Mouse (Mus musculus) midbrain, embryonic 16.5 days (tissue): ENCODE measurements around the gene Aff1. TPM values are rescaled to one million over a fixed set of nuclear protein-coding genes. Genes with fewer than 3 reads are reported as not detected.

Experiments used
- ATAC-seq: fragments of 200-750 bp; cut with Nextera tagmentation; 2 replicates; pipeline ENCODE4 v1.8.0; 2017; ENCODE audit warnings: moderate TSS enrichment
- H3K27ac ChIP-seq: fragments of 300-500 bp; sonication (generic); 2 replicates; pipeline ENCODE4 v1.5.1; 2014; ENCODE audit warnings: mild to moderate bottlenecking, low read length, mixed read lengths
- H3K27me3 ChIP-seq: fragments of 300-500 bp; sonication (generic); 2 replicates; pipeline ENCODE4 v1.6.1; 2014; ENCODE audit warnings: low read depth, low read length, mixed read lengths; ENCODE audit not compliant: control insufficient read depth, insufficient read depth
- H3K36me3 ChIP-seq: fragments of 300-500 bp; sonication (generic); 2 replicates; pipeline ENCODE4 v1.6.1; 2014; ENCODE audit warnings: mild to moderate bottlenecking, low read length, moderate library complexity, mixed read lengths; ENCODE audit not compliant: control insufficient read depth, insufficient read depth
- H3K4me1 ChIP-seq: fragments of 300-500 bp; sonication (generic); 2 replicates; pipeline ENCODE4 v1.6.1; 2014; ENCODE audit warnings: mild to moderate bottlenecking, low read length, mixed read lengths; ENCODE audit not compliant: control insufficient read depth, insufficient read depth
- H3K4me2 ChIP-seq: fragments of 300-500 bp; sonication (generic); 2 replicates; pipeline ENCODE4 v1.6.1; 2014; ENCODE audit warnings: mild to moderate bottlenecking, low read length, mixed read lengths
- H3K4me3 ChIP-seq: fragments of 300-500 bp; sonication (generic); 2 replicates; pipeline ENCODE4 v1.5.1; 2014; ENCODE audit warnings: low read depth, mild to moderate bottlenecking, low read length, moderate library complexity, mixed read lengths
- H3K9ac ChIP-seq: fragments of 300-500 bp; sonication (generic); 2 replicates; pipeline ENCODE4 v1.6.1; 2014; ENCODE audit warnings: low read depth, low read length, mixed read lengths
- H3K9me3 ChIP-seq: fragments of 300-500 bp; sonication (generic); replicated peaks from 2 replicates; pipeline ENCODE4 v1.6.1; 2014; ENCODE audit warnings: mild to moderate bottlenecking, low read length, mixed read lengths; ENCODE audit not compliant: control insufficient read depth, poor library complexity, severe bottlenecking
- WGBS: fragments of 180-500 bp; shearing (Covaris S2); extraction: QIAGEN DNeasy Blood & Tissue Kit; methylation state at CpG from one replicate; pipeline ENCODE4 v1.1.7; 2014; 5-methylcytosine and 5-hydroxymethylcytosine counted together
- polyA plus RNA-seq: library from polyadenylated mRNA; unstranded; fragments of >200 nt; fragmentation: Nextera tagmentation; extraction: Ambion mirVana; gene quantifications from 2 replicates; pipeline ENCODE4 v1.2.1, GENCODE M21; 2015

Aff1 gene
- polyA plus RNA-seq, 1 experiment from 2014 or later: 1.2 TPM

GRCm38 (mm10) chr5:103774703-103775333 is 82.6 kb downstream of the Aff1 start:
- H3K4me2 ChIP-seq: no peak overlapping the region
- H3K9me3 ChIP-seq: no peaks in the 10 kb centered on the region
- H3K27ac ChIP-seq: no peak overlapping the region
- peaks cover 37% of the 10 kb centered on the region for H3K4me1 ChIP-seq
- no peak overlapping the region for H3K4me3 ChIP-seq
- 77% methylated on average over 11 of the region's 11 CpGs for whole genome bisulfite sequencing
- no peak overlapping the region for H3K9ac ChIP-seq
- no peaks in the 10 kb centered on the region for H3K36me3 ChIP-seq
- no peaks in the 10 kb centered on the region for H3K27me3 ChIP-seq
- ATAC-seq: no peak

- ATAC-seq: no peak
- Histone ChIP-seq H3K36me3 (no peaks in the 10 kb centered on the region), H3K4me3 (no peak overlapping the region), H3K9ac (no peak overlapping the region), H3K9me3 (no peaks in the 10 kb centered on the region), H3K4me1 (peaks cover 37% of the 10 kb centered on the region), H3K27me3 (no peaks in the 10 kb centered on the region), H3K27ac (no peak overlapping the region), H3K4me2 (no peak overlapping the region)
- WGBS: 82% methylated on average over 13 of the region's 13 CpGs
Measured at GRCm38 (mm10) chr5:103775429-103775828, 83.3 kb downstream of the Aff1 start.

GRCm38 (mm10) chr5:103776842-103777241 is 84.7 kb downstream of the Aff1 start:
- no peaks in the 10 kb centered on the region for H3K9me3 ChIP-seq
- H3K9ac ChIP-seq: no peak overlapping the region
- no peak overlapping the region for H3K4me2 ChIP-seq
- no peak overlapping the region for H3K27ac ChIP-seq
- no peak for ATAC-seq
- H3K4me1 ChIP-seq: peaks cover 37% of the 10 kb centered on the region
- H3K36me3 ChIP-seq: no peaks in the 10 kb centered on the region
- H3K27me3 ChIP-seq: no peaks in the 10 kb centered on the region
- 66% methylated on average over 4 of the region's 4 CpGs for WGBS
- no peak overlapping the region for H3K4me3 ChIP-seq

GRCm38 (mm10) chr5:103777446-103777845 is 85.3 kb downstream of the Aff1 start:
- no peaks in the 10 kb centered on the region for H3K9me3 ChIP-seq
- ATAC-seq: no peak
- no peaks in the 10 kb centered on the region for H3K27me3 ChIP-seq
- 44% methylated on average over 4 of the region's 4 CpGs for WGBS
- peaks cover 34% of the 10 kb centered on the region for H3K4me1 ChIP-seq
- H3K4me2 ChIP-seq: no peak overlapping the region
- H3K27ac ChIP-seq: no peak overlapping the region
- H3K9ac ChIP-seq: no peak overlapping the region
- H3K4me3 ChIP-seq: no peak overlapping the region
- H3K36me3 ChIP-seq: no peaks in the 10 kb centered on the region

- Histone ChIP-seq H3K4me3 (peak overlapping the region; percentile 28), H3K27me3 (no peaks in the 10 kb centered on the region), H3K27ac (peak overlapping the region; percentile 2), H3K4me1 (peaks cover 26% of the 10 kb centered on the region), H3K36me3 (no peaks in the 10 kb centered on the region), H3K4me2 (peak overlapping the region; percentile 62), H3K9me3 (no peaks in the 10 kb centered on the region), H3K9ac (peak overlapping the region; percentile 37; the same call in 1 of the 2 replicates)
- 3% methylated on average over 17 of the region's 17 CpGs for WGBS
- peak; percentile 84 for ATAC-seq
Measured at GRCm38 (mm10) chr5:103778314-103779117, 86.3 kb downstream of the Aff1 start.

GRCm38 (mm10) chr5:103779836-103780235 is 87.7 kb downstream of the Aff1 start:
- H3K4me1 ChIP-seq: peaks cover 22% of the 10 kb centered on the region
- no peak overlapping the region for H3K27ac ChIP-seq
- no peak for ATAC-seq
- no peak overlapping the region for H3K9ac ChIP-seq
- H3K36me3 ChIP-seq: no peaks in the 10 kb centered on the region
- no peaks in the 10 kb centered on the region for H3K27me3 ChIP-seq
- WGBS: 24% methylated on average over 10 of the region's 10 CpGs
- no peak overlapping the region for H3K4me2 ChIP-seq
- H3K4me3 ChIP-seq: no peak overlapping the region
- no peaks in the 10 kb centered on the region for H3K9me3 ChIP-seq

- Histone ChIP-seq H3K4me2 (no peak overlapping the region), H3K9ac (no peak overlapping the region), H3K4me3 (no peak overlapping the region), H3K36me3 (no peaks in the 10 kb centered on the region), H3K9me3 (no peaks in the 10 kb centered on the region), H3K4me1 (peaks cover 22% of the 10 kb centered on the region), H3K27me3 (no peaks in the 10 kb centered on the region), H3K27ac (no peak overlapping the region)
- ATAC-seq: no peak
- 22% methylated on average over 6 of the region's 6 CpGs for WGBS
Measured at GRCm38 (mm10) chr5:103780266-103780665, 88.1 kb downstream of the Aff1 start.

GRCm38 (mm10) chr5:103780836-103781235 is 88.7 kb downstream of the Aff1 start:
- Histone ChIP-seq H3K36me3 (no peaks in the 10 kb centered on the region), H3K4me2 (no peak overlapping the region), H3K27ac (no peak overlapping the region), H3K9ac (no peak overlapping the region), H3K4me1 (peaks cover 22% of the 10 kb centered on the region), H3K9me3 (no peaks in the 10 kb centered on the region), H3K4me3 (no peak overlapping the region), H3K27me3 (no peaks in the 10 kb centered on the region)
- WGBS: 73% methylated on average over 6 of the region's 6 CpGs
- ATAC-seq: no peak

GRCm38 (mm10) chr5:103783086-103783668 is 91.0 kb downstream of the Aff1 start:
- no peak for ATAC-seq
- H3K4me2 ChIP-seq: no peak overlapping the region
- WGBS: 87% methylated on average over 11 of the region's 11 CpGs
- H3K4me1 ChIP-seq: peaks cover 12% of the 10 kb centered on the region
- H3K9ac ChIP-seq: no peak overlapping the region
- H3K36me3 ChIP-seq: no peaks in the 10 kb centered on the region
- H3K9me3 ChIP-seq: no peaks in the 10 kb centered on the region
- H3K27me3 ChIP-seq: no peaks in the 10 kb centered on the region
- H3K4me3 ChIP-seq: no peak overlapping the region
- no peak overlapping the region for H3K27ac ChIP-seq
